Mouse (Mus musculus) B cell, adult 2 months (primary cell): ENCODE data around the gene Ube2o.

Source experiments
- DNase-seq, 2 experiments: peaks; one replicate each; pipeline ENCODE4 v3.0.0; 2022

Ube2o gene

GRCm38 (mm10) chr11:116581376-116581814 is at the start of gene Ube2o:
TSS of gene Ube2o (minus strand) at chr11:116581447.
- DNase-seq = peak; percentile 94 to 95

GRCm38 (mm10) chr11:116630171-116630965 is 49.1 kb upstream of the Ube2o start:
- no peak for DNase-seq

- DNase-seq = no peak
These were observed 48.2 kb upstream of the Ube2o start for GRCm38 (mm10) chr11:116629472-116629871.

GRCm38 (mm10) chr11:116628712-116629111 is 47.5 kb upstream of the Ube2o start:
- DNase-seq = peak; percentile 92 to 93

GRCm38 (mm10) chr11:116627072-116628020 is 46.1 kb upstream of the Ube2o start:
- DNase-seq = peak; percentile 75 to 77

GRCm38 (mm10) chr11:116626299-116627071 is 45.2 kb upstream of the Ube2o start, which contains the start of gene Rhbdf2:
TSS of gene Rhbdf2 (minus strand) at chr11:116627019.
- DNase-seq = no peak

- peak; percentile 89 to 90 for DNase-seq
These were observed 44.1 kb upstream of the Ube2o start for GRCm38 (mm10) chr11:116625081-116626000.

- DNase-seq = peak; percentile 95 to 96
These were observed 43.0 kb upstream of the Ube2o start for GRCm38 (mm10) chr11:116624131-116624832.

- peak; percentile 32 to 33 for DNase-seq
These were observed 42.3 kb upstream of the Ube2o start for GRCm38 (mm10) chr11:116623281-116624124.

- DNase-seq = no peak
These were observed 40.0 kb upstream of the Ube2o start for GRCm38 (mm10) chr11:116621258-116621704.

GRCm38 (mm10) chr11:116620559-116621253 is 39.5 kb upstream of the Ube2o start:
- no peak for DNase-seq

GRCm38 (mm10) chr11:116620073-116620472 is 38.8 kb upstream of the Ube2o start:
- no peak for DNase-seq

GRCm38 (mm10) chr11:116619561-116619960 is 38.3 kb upstream of the Ube2o start:
- no peak for DNase-seq

- no peak for DNase-seq
These were observed 37.9 kb upstream of the Ube2o start for GRCm38 (mm10) chr11:116619156-116619555.

GRCm38 (mm10) chr11:116618666-116619065 is 37.4 kb upstream of the Ube2o start:
- DNase-seq = no peak

GRCm38 (mm10) chr11:116617641-116618040 is 36.4 kb upstream of the Ube2o start:
- no peak for DNase-seq

GRCm38 (mm10) chr11:116616438-116617118 is 35.3 kb upstream of the Ube2o start:
- DNase-seq = peak; percentile 55 to 58

GRCm38 (mm10) chr11:116615735-116616437 is 34.6 kb upstream of the Ube2o start:
- peak; percentile 55 to 58 for DNase-seq
